Mouse (Mus musculus) embryonic fibroblast, embryonic 13.5 days (primary cell): ENCODE results near the gene Lmod1.

Source experiments
- CTCF ChIP-seq: IDR thresholded peaks from 2 replicates; pipeline ENCODE4 v1.5.1; 2011; ENCODE audit warnings: mild to moderate bottlenecking, control low read depth, low read length, moderate library complexity, borderline replicate concordance; ENCODE audit not compliant: insufficient read depth
- POLR2A ChIP-seq: IDR thresholded peaks from 2 replicates; pipeline ENCODE4 v1.6.1; 2011; ENCODE audit warnings: low read depth, mild to moderate bottlenecking, control low read depth, low read length, moderate library complexity

DNA sequence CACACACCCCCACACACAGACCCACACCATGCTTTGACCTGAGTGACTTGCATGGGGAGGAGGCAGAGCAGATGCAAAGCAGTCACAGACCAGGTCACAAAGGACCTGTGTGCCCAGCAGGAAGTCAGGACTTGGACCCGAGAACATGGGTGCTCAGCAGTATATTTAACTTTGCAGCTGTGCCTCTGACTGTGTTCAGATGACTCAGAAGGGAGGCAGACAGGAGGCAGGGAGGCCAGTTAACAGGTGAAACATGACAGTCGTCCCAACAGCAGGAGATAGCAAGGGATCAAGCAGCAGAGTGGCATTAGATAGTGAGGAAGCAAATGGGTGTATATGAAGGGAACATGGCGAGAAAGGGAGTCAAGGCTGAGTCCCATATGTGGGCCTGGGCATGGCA, 22.3 kb downstream of the Lmod1 start:
- TF ChIP-seq CTCF: no peak
- TF ChIP-seq POLR2A: no peak
